Mouse (Mus musculus) gastrocnemius, adult 2 months (tissue): Measurements from ENCODE around the gene Cadps. TPM values are rescaled to one million over a fixed set of nuclear protein-coding genes. Genes with fewer than 3 reads are reported as not detected.

Experiments used
- DNase-seq: peaks from one replicate; pipeline ENCODE4 v3.0.0; 2022
- H3K27ac ChIP-seq: fragments of 200-600 bp; 2 replicates; pipeline ENCODE4 v1.8.1; 2022; ENCODE audit warnings: mild to moderate bottlenecking
- H3K4me3 ChIP-seq: fragments of 200-600 bp; 2 replicates; pipeline ENCODE4 v1.8.1; 2022; ENCODE audit warnings: mild to moderate bottlenecking, moderate library complexity
- CTCF ChIP-seq: fragments of 200-600 bp; IDR thresholded peaks from 2 replicates; pipeline ENCODE4 v1.8.1; 2022; ENCODE audit warnings: antibody characterized with exemption, mild to moderate bottlenecking, moderate library complexity
- intact Hi-C: fragments of 180-260 bp; cut with DNase I; formaldehyde crosslinking; loops from one replicate; pipeline ENCODE4 v1.15.1; 2025
- total RNA-seq, 2 experiments: library from RNA; stranded (reverse); gene quantifications; 2 replicates each; pipeline ENCODE4 v1.2.3; 2021

Gene Cadps
- total RNA-seq, 2 experiments from 2014 or later = 0.06 to 0.20 TPM

DNA sequence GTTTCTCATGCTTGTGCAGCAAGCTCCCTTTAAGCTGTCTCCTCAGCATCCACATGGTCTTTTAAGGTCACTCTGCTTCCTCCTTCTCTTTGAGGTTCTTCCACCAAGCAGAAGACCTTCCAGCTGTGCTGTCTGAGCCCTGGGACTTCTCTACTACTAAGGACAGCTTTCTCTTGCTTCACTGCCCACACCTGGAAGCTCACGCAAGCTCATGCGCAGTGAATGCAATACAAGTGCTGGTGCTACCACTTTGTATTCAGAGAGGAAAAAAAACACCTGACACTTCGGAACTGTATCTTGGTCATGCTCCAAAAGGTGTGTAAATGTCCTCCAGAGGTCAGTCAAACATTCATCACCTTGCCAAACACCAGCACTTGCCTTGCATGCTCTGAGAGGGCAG, 115.5 kb downstream of the Cadps start:
- DNase-seq = no peak
- no peak for TF ChIP-seq CTCF
- intact Hi-C loops = no loop called here
- H3K27ac ChIP-seq = no peak overlapping the region
- no peak overlapping the region for H3K4me3 ChIP-seq

DNA sequence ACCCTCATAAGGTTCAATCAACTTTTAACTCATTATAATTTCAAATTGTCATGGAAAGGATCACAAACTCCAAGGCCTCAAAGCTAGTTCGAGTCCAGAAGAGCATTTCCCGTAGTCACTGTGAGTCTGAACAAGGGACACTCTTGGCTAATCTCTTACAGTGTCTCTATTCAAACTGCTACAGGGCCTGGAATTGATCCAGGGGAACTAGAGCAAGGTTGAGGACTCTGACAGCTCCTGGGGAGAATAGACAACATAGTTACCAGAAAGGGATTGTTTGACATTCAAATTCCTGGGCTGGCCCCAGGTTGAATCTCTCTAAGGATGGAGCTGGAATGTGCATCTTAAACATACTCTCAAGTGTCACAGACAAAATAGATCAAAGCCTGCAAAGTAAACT, 118.4 kb downstream of the Cadps start:
- TF ChIP-seq CTCF = no peak
- DNase-seq = no peak
- intact Hi-C loops = no loop called here
- Histone ChIP-seq H3K4me3 (no peak overlapping the region), H3K27ac (no peak overlapping the region)

- Histone ChIP-seq H3K4me3 (no peak overlapping the region), H3K27ac (no peak overlapping the region)
- intact Hi-C loops = no loop called here
- TF ChIP-seq CTCF = no peak
- DNase-seq = no peak
Observed at GRCm38 (mm10) chr14:12690201-12690600, 132.7 kb downstream of the Cadps start.

GRCm38 (mm10) chr14:12685015-12685414, 137.9 kb downstream of the Cadps start:
- no peak for DNase-seq
- Histone ChIP-seq H3K27ac (no peak overlapping the region), H3K4me3 (no peak overlapping the region)
- TF ChIP-seq CTCF = no peak
- intact Hi-C loops = no loop called here

- intact Hi-C loops = no loop called here
- no peak for TF ChIP-seq CTCF
- Histone ChIP-seq H3K27ac (no peak overlapping the region), H3K4me3 (no peak overlapping the region)
- DNase-seq = no peak
Observed at GRCm38 (mm10) chr14:12680819-12681638, 141.8 kb downstream of the Cadps start.

DNA sequence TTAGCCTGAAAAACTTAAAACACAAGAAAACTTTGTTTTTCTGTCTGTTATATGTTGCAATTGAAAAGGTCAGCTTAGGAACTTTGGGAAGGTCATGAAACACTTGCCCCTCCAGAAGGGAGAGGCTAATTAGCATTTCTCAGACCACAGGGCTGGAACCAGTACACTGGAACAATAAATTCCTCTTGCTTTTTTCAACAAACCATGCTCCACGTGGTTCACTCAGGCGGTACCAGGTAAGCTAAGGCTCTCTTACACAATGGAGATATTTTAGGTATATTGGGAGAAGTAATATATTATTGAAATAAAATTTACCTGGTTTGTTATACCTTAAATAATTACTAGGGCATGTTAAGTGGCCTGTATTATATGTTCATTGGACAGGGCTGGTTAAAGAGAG, 161.4 kb downstream of the Cadps start:
- no peak overlapping the region for H3K4me3 ChIP-seq
- TF ChIP-seq CTCF = no peak
- H3K27ac ChIP-seq = no peak overlapping the region
- no peak for DNase-seq
- intact Hi-C loops = no loop called here

GRCm38 (mm10) chr14:12657351-12657750, 165.5 kb downstream of the Cadps start:
- H3K4me3 ChIP-seq = no peak overlapping the region
- intact Hi-C loops = no loop called here
- no peak for DNase-seq
- H3K27ac ChIP-seq = no peak overlapping the region
- TF ChIP-seq CTCF = no peak

GRCm38 (mm10) chr14:12642868-12643512, 179.9 kb downstream of the Cadps start:
- Histone ChIP-seq H3K4me3 (no peak overlapping the region), H3K27ac (no peak overlapping the region)
- no peak for TF ChIP-seq CTCF
- intact Hi-C loops = no loop called here
- DNase-seq = no peak

DNA sequence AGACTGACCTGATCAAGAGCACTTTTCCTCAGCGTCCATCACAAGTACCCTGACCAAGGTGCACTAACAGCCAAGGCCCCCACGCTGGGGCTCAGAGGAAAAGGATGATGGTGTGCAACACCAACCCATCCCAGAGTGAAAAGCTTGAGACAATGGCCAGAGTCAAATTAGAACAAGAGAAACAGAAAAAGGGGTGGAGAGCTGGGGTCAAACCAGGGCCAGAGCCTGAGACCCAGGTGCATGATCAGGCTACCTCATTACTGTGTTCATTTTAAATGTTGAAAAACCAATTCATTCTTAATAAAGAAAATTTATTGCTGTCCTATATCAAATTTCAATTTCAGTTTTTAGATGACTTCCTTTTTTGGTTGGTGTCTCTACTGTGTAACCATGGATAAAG, 184.1 kb downstream of the Cadps start:
- Histone ChIP-seq H3K4me3 (no peak overlapping the region), H3K27ac (no peak overlapping the region)
- DNase-seq = no peak
- no peak for TF ChIP-seq CTCF
- intact Hi-C loops = no loop called here

DNA sequence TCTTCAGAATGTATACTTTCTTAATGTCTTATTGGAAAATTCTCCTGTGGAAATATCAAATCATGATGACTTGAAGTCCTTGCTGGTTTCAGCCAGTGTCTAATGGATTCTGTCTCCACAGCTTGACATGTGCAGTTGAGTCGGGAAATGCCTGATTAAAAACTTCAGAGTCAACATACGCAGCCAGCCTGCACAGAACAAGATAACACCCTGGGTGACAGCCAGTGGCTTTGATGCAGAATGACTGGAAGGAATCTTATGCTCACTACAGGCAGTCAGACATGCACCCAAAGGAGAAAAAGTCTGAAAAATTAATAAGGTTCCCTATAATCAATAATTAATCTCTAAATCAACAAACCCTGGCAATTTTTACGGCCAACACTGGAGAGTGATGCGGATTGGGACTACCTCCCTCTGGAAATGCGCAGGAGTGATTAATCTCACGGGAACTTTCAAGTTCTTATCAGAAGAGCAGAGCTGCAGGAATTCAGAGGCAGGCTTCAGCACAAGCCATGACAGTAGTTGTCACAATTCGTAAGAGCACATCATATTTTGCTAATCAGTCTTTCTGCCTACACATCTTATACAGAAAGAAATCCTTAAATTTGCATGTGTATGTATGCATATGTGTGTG, 185.6 kb downstream of the Cadps start:
- no peak overlapping the region for H3K27ac ChIP-seq
- H3K4me3 ChIP-seq = no peak overlapping the region
- TF ChIP-seq CTCF = no peak
- DNase-seq = no peak
- intact Hi-C loops = no loop called here

GRCm38 (mm10) chr14:12624256-12625130, 198.4 kb downstream of the Cadps start:
- no peak for TF ChIP-seq CTCF
- no peak for DNase-seq
- intact Hi-C loops = no loop called here

DNA sequence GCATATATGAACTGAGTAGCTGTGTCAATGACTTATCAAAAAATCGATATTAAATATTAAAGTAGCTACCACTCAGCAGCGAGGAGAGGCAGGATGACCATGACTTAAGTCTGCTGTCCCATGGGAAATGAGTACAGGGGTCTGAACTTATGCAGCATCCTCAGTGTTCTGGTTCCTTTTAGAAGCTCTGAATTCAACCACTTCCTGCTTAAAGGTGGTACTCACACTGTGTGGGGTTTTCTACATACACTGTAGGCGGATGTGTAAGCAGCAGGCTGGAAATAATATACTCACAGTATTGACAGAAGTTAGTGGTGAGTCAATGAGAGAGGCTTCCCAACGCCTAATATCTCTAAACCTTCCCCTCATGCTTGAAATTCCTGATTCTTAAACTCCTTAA, 215.9 kb downstream of the Cadps start:
- Histone ChIP-seq H3K27ac (no peak overlapping the region), H3K4me3 (no peak overlapping the region)
- DNase-seq = no peak
- TF ChIP-seq CTCF = no peak
- intact Hi-C loops = no loop called here

More at GRCm38 (mm10) chr14:12624256-12625130, 198.4 kb downstream of the Cadps start:
- Histone ChIP-seq H3K27ac (no peak overlapping the region), H3K4me3 (no peak overlapping the region)

DNA sequence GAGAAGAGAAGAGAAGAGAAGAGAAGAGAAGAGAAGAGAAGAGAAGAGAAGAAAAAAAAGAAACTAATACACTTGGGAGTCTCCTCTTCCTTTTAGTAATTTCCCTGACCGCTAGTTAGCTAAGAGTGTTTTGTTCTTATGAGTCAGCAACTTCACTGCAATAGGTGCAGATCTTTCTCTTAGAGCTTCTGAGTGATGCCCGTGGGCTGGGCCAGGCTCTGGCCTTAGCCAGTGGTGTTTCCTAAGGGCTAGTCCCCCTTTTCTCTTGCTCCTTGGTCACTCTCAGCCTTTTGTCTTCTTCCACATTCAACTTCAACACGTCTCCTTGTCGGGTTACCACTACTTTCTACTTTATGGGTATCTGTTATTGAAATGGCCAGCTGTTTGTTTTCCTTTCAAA, 216.7 kb downstream of the Cadps start:
- intact Hi-C loops = no loop called here
- H3K27ac ChIP-seq = no peak overlapping the region
- no peak for TF ChIP-seq CTCF
- H3K4me3 ChIP-seq = no peak overlapping the region
- DNase-seq = no peak
